Mouse (Mus musculus) liver, embryonic 14.5 days (tissue): ENCODE data around the gene Aplp2.

ENCODE experiments used
- CTCF ChIP-seq: IDR thresholded peaks from 2 replicates; pipeline ENCODE4 v1.5.1; 2016; ENCODE audit warnings: antibody characterized with exemption, low read depth, control low read depth
- EP300 ChIP-seq: IDR thresholded peaks from 2 replicates; pipeline ENCODE4 v1.6.1; 2016; ENCODE audit warnings: antibody characterized with exemption, low read depth

DNA sequence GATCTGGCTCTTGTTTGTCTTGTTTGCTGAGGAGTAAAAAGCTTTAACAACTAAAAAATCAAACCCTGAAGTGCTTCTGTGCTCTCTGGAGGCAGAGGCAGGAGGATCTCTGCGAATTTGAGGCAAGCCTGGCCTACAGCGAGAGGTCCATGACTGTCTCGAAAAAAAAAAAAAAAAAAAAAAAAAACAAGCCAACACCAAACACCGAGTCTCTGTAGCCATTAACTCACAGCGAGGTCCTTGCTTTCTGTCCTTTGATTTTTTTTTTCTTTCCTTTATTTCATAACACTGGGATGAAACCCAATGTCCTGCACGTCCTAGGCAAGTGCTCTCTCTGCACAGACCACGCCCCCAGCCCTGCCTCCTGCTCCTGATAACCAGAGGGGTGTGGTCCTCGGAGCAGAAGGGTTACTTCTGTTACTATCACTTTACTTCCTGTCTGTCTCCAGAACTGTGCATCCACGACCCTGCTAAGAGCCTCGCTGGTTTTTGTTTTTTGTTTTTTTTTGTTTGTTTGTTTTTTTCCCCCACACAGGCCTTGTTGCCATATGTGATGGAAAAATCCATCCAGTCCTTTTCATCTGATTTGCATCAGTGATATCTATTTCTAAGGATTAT, 40.7 kb upstream of the Aplp2 start:
- TF ChIP-seq CTCF (no peak), EP300 (peak; percentile 75)
